Mouse (Mus musculus) forebrain, embryonic 12.5 days (tissue): ENCODE data around the gene Otub2. TPM values are rescaled to one million over a fixed set of nuclear protein-coding genes. Genes with fewer than 3 reads are reported as not detected.

Experiments used
- polyA plus RNA-seq: library from polyadenylated mRNA; unstranded; fragments of >200 nt; fragmentation: Nextera tagmentation; extraction: Ambion mirVana; gene quantifications from 2 replicates; pipeline ENCODE4 v1.2.1, GENCODE M21; 2016

Otub2 gene
- polyA plus RNA-seq, 1 experiment from 2014 or later, result 13.7 TPM

Other genes starting within 250 kb of the Otub2 start
- 0.23 and 0.29 TPM in 2 replicates for gene Prima1, start 146.5 kb upstream of the Otub2 start, polyA plus RNA-seq
- gene Fam181a, start 77.7 kb upstream of the Otub2 start, polyA plus RNA-seq, result 14.1 and 17.4 TPM in 2 replicates
- gene Asb2, start 32.7 kb upstream of the Otub2 start, polyA plus RNA-seq, result 0.56 and 0.65 TPM in 2 replicates
- gene 9330161L09Rik, start 19.1 kb downstream of the Otub2 start, polyA plus RNA-seq, result 0.38 and 0.87 TPM in 2 replicates
- gene Ddx24, start 37.1 kb downstream of the Otub2 start, polyA plus RNA-seq, result 127 and 134 TPM in 2 replicates
- 3.7 and 4.0 TPM in 2 replicates for gene Ifi27, start 45.5 kb downstream of the Otub2 start, polyA plus RNA-seq
- gene Ifi27l2a, start 55.0 kb downstream of the Otub2 start, polyA plus RNA-seq, result 1.7 and 3.2 TPM in 2 replicates
- gene Ifi27l2b, start 68.5 kb downstream of the Otub2 start, polyA plus RNA-seq, result not detected in 2 replicates
- 3.0 and 3.5 TPM in 2 replicates for gene Ppp4r4, start 143.6 kb downstream of the Otub2 start, polyA plus RNA-seq
- not detected in 2 replicates for gene Serpina10, start 242.8 kb downstream of the Otub2 start, polyA plus RNA-seq